Mouse (Mus musculus): Measurements from ENCODE around the gene Usp21.

- TF ChIP-seq CTCF (IDR thresholded peaks at IDR 0.05; ENCODE audit: low read depth, low read length) (no peak), TAL1 (conservative IDR thresholded peaks at IDR 0.05; ENCODE audit: low read depth, low read length) (no peak), POLR2AphosphoS5 (IDR thresholded peaks at IDR 0.05; ENCODE audit: insufficient replicate concordance, low read depth, low read length) (no peak), GATA1 (IDR thresholded peaks at IDR 0.05; ENCODE audit: borderline replicate concordance, low read length) (no peak)
Measured at GRCm38 (mm10) chr1:171256095-171256818, 31.5 kb downstream of the Usp21 start.
